Mouse (Mus musculus) left cerebral cortex, adult 2 months (tissue): Measurements from ENCODE around the gene Eef2. TPM values are rescaled to one million over a fixed set of nuclear protein-coding genes. Genes with fewer than 3 reads are reported as not detected.
A peak's percentile ranks its signal among the peaks of the same experiment; 100 is the strongest.
"Not testable (repeated sequence)": the region's sequence is repeated elsewhere in the genome, so short reads cannot be mapped to it uniquely, and the experiment has no call there.

Experiments used
- DNase-seq, 2 experiments: peaks; one replicate each; pipeline ENCODE4 v3.0.0; 2021 to 2022; ENCODE audit warnings: low spot score in 2 of 2, mixed read lengths in 1 of 2; ENCODE audit errors: extremely low spot score in 1 of 2
- H3K27ac ChIP-seq: fragments of 200-600 bp; 2 replicates; pipeline ENCODE4 v1.8.1; 2022
- H3K4me3 ChIP-seq: fragments of 200-600 bp; 2 replicates; pipeline ENCODE4 v1.8.1; 2022
- CTCF ChIP-seq: fragments of 200-600 bp; IDR thresholded peaks from 2 replicates; pipeline ENCODE4 v1.8.1; 2022; ENCODE audit warnings: antibody characterized with exemption, mild to moderate bottlenecking, moderate library complexity
- intact Hi-C: fragments of 180-260 bp; cut with DNase I; formaldehyde crosslinking; loops from one replicate; pipeline ENCODE4 v1.15.1; 2025
- total RNA-seq, 2 experiments: library from RNA; stranded (reverse); gene quantifications; 2 replicates each; pipeline ENCODE4 v1.2.3; 2021

Eef2 gene
- total RNA-seq, 2 experiments from 2014 or later: 884 to 901 TPM

GRCm38 (mm10) chr10:81216260-81216659 lies 39.8 kb downstream of the Eef2 start:
- no peak for DNase-seq
- H3K27ac ChIP-seq: no peak overlapping the region
- intact Hi-C loops: loop anchor here (2.0 kb wide), 1 partner anchor 17 kb away; no protein-coding TSS in a partner anchor
- no peak overlapping the region for H3K4me3 ChIP-seq
- TF ChIP-seq CTCF: no peak

- Histone ChIP-seq H3K4me3 (no peak overlapping the region), H3K27ac (no peak overlapping the region)
- intact Hi-C loops: loop anchor here (2.0 kb wide), 1 partner anchor 18 kb away; no protein-coding TSS in a partner anchor
- no peak for DNase-seq
- TF ChIP-seq CTCF: no peak
Measured at GRCm38 (mm10) chr10:81216810-81217209, 40.4 kb downstream of the Eef2 start.

GRCm38 (mm10) chr10:81217267-81217666 lies 40.8 kb downstream of the Eef2 start:
- H3K27ac ChIP-seq, DNase-seq, H3K4me3 ChIP-seq: not testable (repeated sequence)
- peak; percentile 63 for TF ChIP-seq CTCF
- intact Hi-C loops: loop anchor here (2.0 kb wide), 1 partner anchor 18 kb away; no protein-coding TSS in a partner anchor

GRCm38 (mm10) chr10:81217964-81218363 lies 41.5 kb downstream of the Eef2 start:
- intact Hi-C loops: loop anchor here (2.0 kb wide), 1 partner anchor 19 kb away; no protein-coding TSS in a partner anchor

GRCm38 (mm10) chr10:81221402-81222015 lies 45.1 kb downstream of the Eef2 start:
- TF ChIP-seq CTCF: no peak
- no peak for DNase-seq
- intact Hi-C loops: no loop called here
- Histone ChIP-seq H3K27ac (no peak overlapping the region), H3K4me3 (no peak overlapping the region)

More at GRCm38 (mm10) chr10:81217964-81218363, 41.5 kb downstream of the Eef2 start:
- DNase-seq: peak in 1 of 2 experiments; percentile 61
- Histone ChIP-seq H3K4me3 (no peak overlapping the region), H3K27ac (no peak overlapping the region)
- TF ChIP-seq CTCF: peak; percentile 90

GRCm38 (mm10) chr10:81223731-81224130 lies 47.3 kb downstream of the Eef2 start:
- DNase-seq, H3K4me3 ChIP-seq, H3K27ac ChIP-seq, intact Hi-C loops: not testable (repeated sequence)

- intact Hi-C loops: loop anchor here (2.0 kb wide), 1 partner anchor 23 kb away; the partner anchor contains the start of gene Matk
- Histone ChIP-seq H3K27ac (peak overlapping the region; percentile 98), H3K4me3 (peak overlapping the region; percentile 84)
- TF ChIP-seq CTCF: no peak
- no peak for DNase-seq
Measured at GRCm38 (mm10) chr10:81229735-81230437, 53.5 kb downstream of the Eef2 start.

GRCm38 (mm10) chr10:81230438-81231332 lies 54.3 kb downstream of the Eef2 start, which contains the start of gene Atcay:
Gene Atcay, minus strand, starts transcription at chr10:81230833.
- DNase-seq: peak; percentile 80 to 83
- Histone ChIP-seq H3K27ac (peak within 1 kb of the TSS; percentile 98), H3K4me3 (peak within 1 kb of the TSS; percentile 84)
- intact Hi-C loops: loop anchor here (2.0 kb wide), 1 partner anchor 22 kb away; the partner anchor contains the start of gene Matk
- peak; percentile 65 for TF ChIP-seq CTCF

GRCm38 (mm10) chr10:81231436-81231835 lies 55.0 kb downstream of the Eef2 start:
- Histone ChIP-seq H3K27ac (peak overlapping the region; percentile 98), H3K4me3 (no peak overlapping the region; the same call in 1 of the 2 replicates)
- DNase-seq: no peak
- intact Hi-C loops: loop anchor here (2.0 kb wide), 1 partner anchor 21 kb away; the partner anchor contains the start of gene Matk
- TF ChIP-seq CTCF: no peak

Other genes starting within 250 kb of the Eef2 start
- gene Gadd45b, start 246.6 kb upstream of the Eef2 start, total RNA-seq: 10 to 100 TPM; 24.0 to 36.0 TPM
- gene Gng7, start 161.7 kb upstream of the Eef2 start, total RNA-seq: 100 to 1,000 TPM in 1 of 2 experiments, 10 to 100 TPM in 1; 66.6 to 111 TPM
- gene Diras1, start 151.0 kb upstream of the Eef2 start, total RNA-seq: 100 to 1,000 TPM; 100 to 116 TPM
- gene Slc39a3, start 139.2 kb upstream of the Eef2 start, total RNA-seq: 10 to 100 TPM; 61.3 to 62.5 TPM
- 100 to 1,000 TPM; 171 to 173 TPM for gene Sgta, start 116.5 kb upstream of the Eef2 start, total RNA-seq
- 10 to 100 TPM; 51.0 to 51.1 TPM for gene Thop1, start 106.6 kb upstream of the Eef2 start, total RNA-seq
- under 1 TPM; 0.25 to 0.33 TPM for gene Creb3l3, start 77.8 kb upstream of the Eef2 start, total RNA-seq
- 100 to 1,000 TPM; 136 to 150 TPM for gene Map2k2, start 70.7 kb upstream of the Eef2 start, total RNA-seq
- gene Zbtb7a, start 41.4 kb upstream of the Eef2 start, total RNA-seq: 100 to 1,000 TPM; 130 to 132 TPM
- 10 to 100 TPM; 26.7 to 32.0 TPM for gene Pias4, start 8.7 kb upstream of the Eef2 start, total RNA-seq
- 10 to 100 TPM; 74.6 to 89.4 TPM for gene Dapk3, start 6.4 kb downstream of the Eef2 start, total RNA-seq
- gene 4930442H23Rik, start 7.2 kb downstream of the Eef2 start, total RNA-seq: not detected
- under 1 TPM in 1 of 2 experiments, not detected in 1; 0.42 TPM for gene Nmrk2, start 25.4 kb downstream of the Eef2 start, total RNA-seq
- 100 to 1,000 TPM; 203 to 206 TPM for gene Atcay, start 54.2 kb downstream of the Eef2 start, total RNA-seq
- 10 to 100 TPM; 70.9 to 76.2 TPM for gene Zfr2, start 56.5 kb downstream of the Eef2 start, total RNA-seq
- gene Matk, start 76.3 kb downstream of the Eef2 start, total RNA-seq: 100 to 1,000 TPM; 212 to 221 TPM
- gene Mrpl54, start 90.3 kb downstream of the Eef2 start, total RNA-seq: 10 to 100 TPM; 41.3 to 42.8 TPM
- gene Apba3, start 90.3 kb downstream of the Eef2 start, total RNA-seq: 10 to 100 TPM; 35.8 to 38.6 TPM
- gene Tjp3, start 115.0 kb downstream of the Eef2 start, total RNA-seq: under 1 TPM; 0.26 to 0.45 TPM
- 100 to 1,000 TPM; 431 TPM for gene Pip5k1c, start 116.3 kb downstream of the Eef2 start, total RNA-seq
- 10 to 100 TPM; 31.3 to 31.8 TPM for gene Cactin, start 144.5 kb downstream of the Eef2 start, total RNA-seq
- gene Tbxa2r, start 152.1 kb downstream of the Eef2 start, total RNA-seq: under 1 TPM; 0.70 to 0.82 TPM
- 1 to 10 TPM; 1.7 to 2.1 TPM for gene Gipc3, start 166.6 kb downstream of the Eef2 start, total RNA-seq
- gene Hmg20b, start 173.8 kb downstream of the Eef2 start, total RNA-seq: 10 to 100 TPM; 27.3 to 29.5 TPM
- 10 to 100 TPM; 38.2 to 40.2 TPM for gene Mfsd12, start 180.9 kb downstream of the Eef2 start, total RNA-seq
- gene 4930404N11Rik, start 189.2 kb downstream of the Eef2 start, total RNA-seq: 1 to 10 TPM in 1 of 2 experiments, under 1 TPM in 1; 1.00 to 1.3 TPM
- 10 to 100 TPM; 69.1 to 70.6 TPM for gene Fzr1, start 201.9 kb downstream of the Eef2 start, total RNA-seq
- 10 to 100 TPM; 87.1 to 95.1 TPM for gene Dohh, start 207.8 kb downstream of the Eef2 start, total RNA-seq
- 1 to 10 TPM; 2.0 to 3.4 TPM for gene Gm48551, start 207.8 kb downstream of the Eef2 start, total RNA-seq
- gene Gm48552, start 212.4 kb downstream of the Eef2 start, total RNA-seq: 1 to 10 TPM; 5.1 to 7.1 TPM
- gene Smim24, start 216.4 kb downstream of the Eef2 start, total RNA-seq: 1 to 10 TPM; 1.3 to 1.4 TPM